ENCODE assay signal across 9 mouse cellular contexts in the genomic region with DNA sequence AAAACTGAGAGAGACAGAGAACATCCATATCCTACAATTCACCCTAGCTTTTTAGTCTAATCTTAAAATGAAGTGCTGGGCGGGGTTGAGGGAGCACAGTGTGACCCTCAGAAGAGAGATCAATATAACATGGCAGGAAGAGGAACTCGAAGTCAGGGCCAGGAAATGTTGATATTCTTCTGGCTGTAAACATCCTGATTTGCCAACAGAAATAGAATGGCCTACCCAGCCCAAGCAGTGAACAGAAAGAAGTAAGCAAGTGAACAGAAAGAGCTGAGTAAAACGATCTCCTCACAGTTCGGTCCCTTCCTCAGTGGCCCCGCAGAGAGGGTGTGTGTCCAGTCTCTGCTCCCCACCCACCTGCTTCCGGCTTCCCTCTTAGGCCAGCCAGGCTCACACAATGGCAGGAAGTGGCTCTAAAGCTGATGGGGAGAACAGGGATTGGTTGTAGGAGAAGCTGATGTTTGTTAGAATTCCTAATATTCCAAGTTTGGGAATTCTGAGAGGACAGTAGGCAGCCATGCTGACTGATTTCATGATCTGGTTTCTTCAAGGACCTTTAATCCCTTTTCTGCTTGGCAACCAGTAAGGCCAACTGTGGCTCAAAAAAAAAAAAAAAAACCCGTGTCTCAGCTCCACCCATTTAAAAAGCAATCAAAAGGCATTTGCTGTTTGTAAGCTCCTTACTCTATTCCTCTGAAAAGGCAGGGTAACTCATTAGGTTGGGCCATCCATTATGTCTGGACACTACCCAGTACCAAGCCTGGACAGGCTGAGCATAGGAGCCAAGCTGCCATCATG.
DNase-seq lines count a peak whose midpoint lies in the region; ATAC-seq lines count a peak whose summit lies in the region.
"Had no signal": no experiment of that assay in that cellular context is flagged by ENCODE, and none has a peak within 500 bp of the region (broad histone marks: within the 10 kb centered on the region; RNA-seq: fewer than 3 reads in every experiment).

No protein-coding gene starts in this region.

- peaks cover 37% of the 10 kb centered on the region for H3K36me3 ChIP-seq in heart, embryonic 12.5 days
- H3K36me3 ChIP-seq in kidney, embryonic 16.5 days (ENCODE audit: insufficient read depth, low read length): peaks cover 16% of the 10 kb centered on the region

- H3K4me2 ChIP-seq in heart, embryonic 12.5 days: peak overlapping the region; percentile 8; the same call in 1 of the 2 replicates
- H3K4me2 ChIP-seq in kidney, embryonic 16.5 days (replicated peaks; ENCODE audit: low read depth, low read length): no peak overlapping the region

- WGBS in heart, embryonic 12.5 days: 46% methylated on average over 7 of the region's 7 CpGs
- WGBS in kidney, embryonic 16.5 days: 64% methylated on average over 7 of the region's 7 CpGs

- H3K4me3 ChIP-seq in heart, embryonic 12.5 days: no peak overlapping the region
- H3K4me3 ChIP-seq in kidney, embryonic 16.5 days (ENCODE audit: low read length): no peak overlapping the region
- H3K4me3 ChIP-seq: erythroblast, embryonic 14.5 days had no signal

- H3K27ac ChIP-seq in heart, embryonic 12.5 days (ENCODE audit: poor library complexity, severe bottlenecking): peak overlapping the region; percentile 84
- peak overlapping the region; percentile 84 for H3K27ac ChIP-seq in kidney, embryonic 16.5 days (ENCODE audit: low read length)

- no peaks in the 10 kb centered on the region for H3K9me3 ChIP-seq in heart, embryonic 12.5 days (replicated peaks)
- H3K9me3 ChIP-seq in kidney, embryonic 16.5 days (ENCODE audit: low read length): no peaks in the 10 kb centered on the region

- H3K9ac ChIP-seq in heart, embryonic 12.5 days: no peak overlapping the region
- H3K9ac ChIP-seq in kidney, embryonic 16.5 days (replicated peaks; ENCODE audit: low read length): no peak overlapping the region

- ATAC-seq in heart, embryonic 12.5 days (ENCODE audit: insufficient number of reproducible peaks, low FRiP score): peak; percentile 62
- peak; percentile 62; the same call in 1 of the 2 replicates for ATAC-seq in kidney, embryonic 16.5 days (ENCODE audit: low FRiP score, low TSS enrichment)

- H3K27me3 ChIP-seq in heart, embryonic 12.5 days (replicated peaks): no peaks in the 10 kb centered on the region
- H3K27me3 ChIP-seq in kidney, embryonic 16.5 days (ENCODE audit: insufficient read depth, low read length): no peaks in the 10 kb centered on the region

- DNase-seq in CD4-positive, CD25-positive, alpha-beta regulatory T cell, adult 2 months (ENCODE audit: low read depth, low spot score): peak; percentile 76
- DNase-seq in ZHBTc4 (ENCODE audit: low read depth, low spot score): peak; percentile 32
- DNase-seq in lung, postnatal 4 days: peak; percentile 78 to 87
- DNase-seq in cerebellum, postnatal 4 days (ENCODE audit: low spot score in 2 of 2): no peak
- DNase-seq in urinary bladder, postnatal 36 days (ENCODE audit: low spot score in 2 of 2): no peak
- no peak for DNase-seq in yolk sac, embryonic 10.5 days (ENCODE audit: low spot score)

- peaks cover 20% of the 10 kb centered on the region for H3K4me1 ChIP-seq in heart, embryonic 12.5 days (replicated peaks)
- H3K4me1 ChIP-seq in kidney, embryonic 16.5 days (ENCODE audit: insufficient read depth, low read length): peaks cover 47% of the 10 kb centered on the region

Comparison
In these comparisons a context has a peak if more than half of its experiments do, and no peak if none do; other contexts are left out.
1. DNase-seq: peak in CD4-positive, CD25-positive, alpha-beta regulatory T cell, adult 2 months (single experiment), ZHBTc4 (single experiment) and lung, postnatal 4 days (2 of 2); none in cerebellum, postnatal 4 days (0 of 2), urinary bladder, postnatal 36 days (0 of 2) and yolk sac, embryonic 10.5 days (single experiment).